Mouse (Mus musculus) v-Abl transformed pro-B cells (cell line): ENCODE data around the gene Cbln3.

ENCODE experiments used
- in situ Hi-C, 2 experiments: fragments of 400-800 bp; cut with MboI; formaldehyde crosslinking; loops; one replicate each; pipeline ENCODE4 v1.15.1; 2025; ENCODE audit not compliant: unreplicated experiment in 2 of 2

Cbln3 gene

DNA sequence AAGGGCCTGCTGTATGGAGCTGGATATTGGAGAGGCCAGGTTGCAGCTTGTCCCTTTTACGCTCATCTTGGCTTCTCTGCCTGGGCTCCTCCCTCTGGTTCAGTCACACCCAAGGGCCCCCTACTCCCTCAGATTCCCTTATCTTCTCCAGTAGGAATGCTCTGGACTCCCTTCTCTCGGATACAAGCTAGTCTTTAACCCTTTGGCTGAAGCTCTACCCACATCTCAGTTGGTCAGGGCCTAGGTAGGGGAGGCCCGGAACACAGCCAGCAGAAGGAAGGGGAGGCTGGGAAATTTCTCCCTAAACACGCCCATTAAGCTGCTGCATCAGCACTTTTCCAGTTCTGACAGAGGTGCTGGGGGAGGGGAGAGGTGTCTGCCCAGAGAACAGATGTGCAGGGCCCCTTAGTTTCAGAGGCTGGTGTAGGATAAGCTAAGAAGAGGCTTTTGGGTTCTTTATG is 29.1 kb downstream of the Cbln3 start:
- in situ Hi-C loops, result loop anchor here in 1 of 2 experiments (25.0 kb wide), 1 partner anchor 457 kb away; no protein-coding TSS in a partner anchor

DNA sequence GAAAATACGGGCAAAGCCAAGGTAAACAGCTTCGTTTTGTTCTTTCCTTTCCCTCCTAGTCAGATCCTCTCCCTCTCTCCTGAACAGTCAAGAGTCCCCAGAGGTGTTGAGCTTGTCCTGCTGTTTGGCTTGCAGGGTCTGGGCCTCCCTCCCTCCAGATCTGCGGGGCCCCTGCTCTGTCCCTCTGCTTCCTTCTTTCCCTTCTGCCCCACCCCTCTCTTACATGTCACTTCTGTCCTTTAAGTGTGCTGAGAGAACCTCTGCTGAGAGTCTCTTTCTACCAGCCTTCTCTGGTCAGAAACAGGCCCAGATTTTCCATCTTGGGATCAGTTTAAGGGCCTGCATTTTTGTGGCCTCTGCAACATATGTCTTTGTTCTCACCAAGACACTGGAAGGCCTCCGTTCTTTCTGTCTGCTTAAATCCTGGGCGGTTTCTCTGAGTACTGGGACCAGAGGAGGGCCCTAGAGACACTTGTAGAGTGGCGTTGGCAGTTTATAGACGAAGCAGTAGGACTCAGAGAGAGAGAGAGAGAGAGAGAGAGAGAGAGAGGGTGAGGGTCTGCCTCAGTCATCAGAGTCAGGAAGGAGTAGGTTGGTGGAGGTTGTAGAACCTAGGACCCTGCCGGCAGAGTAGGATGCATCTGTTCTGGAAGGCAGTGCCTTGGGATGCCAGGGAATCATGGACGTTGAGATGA is 29.6 kb downstream of the Cbln3 start:
- in situ Hi-C loops, result loop anchor here in 1 of 2 experiments (25.0 kb wide), 1 partner anchor 458 kb away; no protein-coding TSS in a partner anchor

DNA sequence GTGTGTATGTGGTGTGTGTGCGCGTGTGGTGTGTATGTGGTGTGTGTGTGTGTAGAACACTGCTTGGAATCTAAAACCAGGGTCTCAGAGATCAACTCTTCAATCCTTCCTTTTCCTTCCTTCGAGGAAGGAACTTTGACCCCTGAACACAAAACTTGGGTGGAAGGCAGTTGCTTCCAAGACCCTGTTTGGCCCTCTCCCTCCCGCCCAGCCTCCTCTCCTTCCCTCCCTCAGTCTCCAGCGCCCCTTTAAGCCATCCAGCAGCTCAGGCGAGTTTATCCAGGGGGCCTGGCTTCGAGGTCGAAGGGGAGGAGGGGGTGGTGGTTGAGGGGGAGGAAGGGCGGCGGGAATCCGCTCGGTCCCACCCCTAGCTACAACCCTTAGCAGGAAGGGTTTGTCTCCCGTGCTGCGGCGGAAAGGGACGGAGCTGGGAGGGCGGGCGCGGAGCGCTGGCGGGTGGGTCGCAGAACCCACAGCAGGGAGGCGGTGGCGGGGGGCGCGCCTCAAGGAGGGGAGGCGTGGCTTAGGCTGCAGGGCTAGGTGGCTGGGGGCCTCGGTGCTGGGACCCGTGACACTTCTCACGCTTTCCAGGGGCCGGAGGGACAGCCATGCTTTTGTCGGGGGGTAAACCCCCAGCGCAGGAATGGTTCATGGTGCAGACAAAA is 30.4 kb downstream of the Cbln3 start, which contains the start of gene Nynrin:
Gene Nynrin (plus strand): TSS at position 390 of the 665 bp plus-strand sequence.
- in situ Hi-C loops, result loop anchor here in 1 of 2 experiments (25.0 kb wide), 1 partner anchor 459 kb away; no protein-coding TSS in a partner anchor

DNA sequence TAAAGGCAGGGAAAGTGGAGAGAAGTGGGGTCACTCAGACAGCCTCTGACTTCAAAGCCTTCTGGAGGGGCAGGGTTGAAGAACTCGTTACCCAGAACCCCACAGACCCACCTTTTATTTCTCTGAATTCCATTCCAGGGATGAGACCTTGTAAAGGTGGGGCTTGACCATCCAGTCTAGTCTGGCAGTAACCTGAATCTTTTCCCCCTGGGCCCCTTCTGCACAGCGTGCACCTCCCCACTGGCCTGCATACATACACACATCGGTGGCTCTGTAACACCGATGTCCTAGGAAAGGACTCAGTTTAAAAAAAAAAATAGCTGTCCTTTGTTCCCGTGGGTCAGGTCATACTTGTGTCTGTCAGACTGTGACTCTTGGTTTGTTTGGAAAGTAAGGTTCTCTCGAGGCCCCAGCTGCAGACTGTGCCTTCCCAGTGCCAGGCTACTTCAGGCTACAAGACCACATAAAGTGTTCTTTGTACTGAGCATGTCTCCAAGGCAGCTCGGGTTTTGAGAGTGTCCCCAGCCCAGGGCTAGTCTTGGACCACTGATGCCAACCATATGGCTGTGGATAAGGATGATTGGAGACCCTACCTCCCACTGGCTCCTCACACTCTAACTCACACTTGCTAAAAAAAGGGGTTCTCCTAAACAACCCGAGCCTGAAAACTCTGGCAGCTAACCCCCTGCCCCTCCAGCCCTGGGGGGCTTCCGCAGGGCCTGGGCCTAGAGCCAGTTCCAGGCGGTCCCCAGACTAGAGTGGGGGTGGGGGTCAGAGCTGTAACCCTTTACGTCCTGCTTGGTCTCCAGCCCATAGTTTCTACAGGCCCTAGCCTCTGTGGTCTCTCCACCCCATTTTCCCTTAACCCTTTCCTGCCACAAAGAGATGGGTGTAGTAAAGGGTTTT is 31.3 kb downstream of the Cbln3 start:
- in situ Hi-C loops, result loop anchor here in 1 of 2 experiments (25.0 kb wide), 1 partner anchor 459 kb away; no protein-coding TSS in a partner anchor

DNA sequence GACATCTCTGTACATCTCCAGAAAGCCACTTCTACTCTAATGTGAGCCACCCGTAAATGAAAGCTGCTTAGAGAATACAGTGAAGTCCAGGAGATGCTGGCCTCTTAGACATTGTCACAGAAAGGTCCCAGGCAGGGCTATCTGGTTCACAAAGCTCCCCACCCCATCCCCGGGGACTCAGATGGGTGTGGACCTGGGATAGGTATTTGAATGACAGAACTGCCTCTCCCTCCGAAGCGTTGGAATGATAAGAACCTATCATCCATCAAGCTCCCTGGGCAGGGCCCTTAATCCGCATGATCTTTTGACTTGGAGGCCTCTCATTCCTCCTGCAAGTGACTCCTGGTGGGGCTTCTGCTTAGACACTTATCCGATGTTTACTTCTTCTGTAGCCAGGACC is 33.3 kb downstream of the Cbln3 start:
- in situ Hi-C loops, result loop anchor here in 1 of 2 experiments (25.0 kb wide), 1 partner anchor 461 kb away; no protein-coding TSS in a partner anchor

DNA sequence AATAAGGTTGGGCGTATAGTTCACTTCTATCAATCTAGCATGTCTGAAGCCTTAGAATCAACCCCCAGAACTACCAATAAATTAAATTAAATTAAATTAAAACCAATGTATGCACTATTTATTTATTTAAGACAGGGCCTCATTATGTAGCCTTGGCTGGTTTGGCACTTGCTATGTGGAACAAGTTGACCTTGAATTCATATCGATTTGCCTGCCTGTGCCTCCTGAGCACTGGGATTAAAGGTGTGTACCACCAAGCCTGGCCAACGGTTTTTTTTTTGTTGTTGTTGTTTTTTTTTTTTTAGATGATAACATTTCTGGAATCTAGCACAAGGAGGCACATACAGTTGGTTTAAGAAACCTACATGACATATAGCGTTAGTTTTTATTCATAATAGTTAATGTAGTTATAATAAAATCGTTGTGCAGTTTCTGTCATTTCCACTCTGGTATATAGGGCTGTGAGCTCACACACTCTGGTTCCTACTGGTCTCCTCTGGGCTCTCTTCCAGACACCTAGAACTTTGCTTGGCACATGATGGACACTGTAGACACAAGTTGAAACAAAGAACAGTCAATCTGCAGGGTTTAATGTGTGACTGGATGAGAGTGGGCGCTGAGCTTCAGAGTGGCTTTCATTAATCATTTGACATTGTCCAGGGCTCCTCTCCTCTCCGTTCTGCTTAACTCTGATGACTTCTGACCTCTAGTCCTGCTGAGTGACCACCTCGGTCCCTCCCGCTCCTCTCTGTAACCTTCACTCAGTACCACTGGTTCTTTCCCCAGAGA is 38.5 kb downstream of the Cbln3 start:
- in situ Hi-C loops, result loop anchor here in 1 of 2 experiments (25.0 kb wide), 1 partner anchor 467 kb away; no protein-coding TSS in a partner anchor

DNA sequence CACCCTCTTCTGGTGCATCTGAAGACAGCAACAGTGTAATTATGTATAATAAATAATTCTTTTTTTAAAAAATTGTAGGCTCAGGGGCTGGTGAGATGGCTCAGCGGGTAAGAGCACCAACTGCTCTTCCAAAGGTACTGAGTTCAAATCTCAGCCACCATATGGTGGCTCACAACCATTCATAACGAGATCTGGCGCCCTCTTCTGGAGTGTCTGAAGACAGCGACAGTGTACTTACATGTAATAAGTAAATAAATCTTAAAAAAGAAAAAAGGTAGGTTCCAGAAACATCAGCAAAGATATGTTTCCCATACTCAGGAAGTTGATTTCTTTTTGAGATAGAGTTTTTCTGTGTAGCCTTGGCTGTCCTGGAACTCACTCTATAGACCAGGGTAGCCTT is 41.4 kb downstream of the Cbln3 start:
- in situ Hi-C loops, result loop anchor here in 1 of 2 experiments (25.0 kb wide), 1 partner anchor 470 kb away; no protein-coding TSS in a partner anchor

DNA sequence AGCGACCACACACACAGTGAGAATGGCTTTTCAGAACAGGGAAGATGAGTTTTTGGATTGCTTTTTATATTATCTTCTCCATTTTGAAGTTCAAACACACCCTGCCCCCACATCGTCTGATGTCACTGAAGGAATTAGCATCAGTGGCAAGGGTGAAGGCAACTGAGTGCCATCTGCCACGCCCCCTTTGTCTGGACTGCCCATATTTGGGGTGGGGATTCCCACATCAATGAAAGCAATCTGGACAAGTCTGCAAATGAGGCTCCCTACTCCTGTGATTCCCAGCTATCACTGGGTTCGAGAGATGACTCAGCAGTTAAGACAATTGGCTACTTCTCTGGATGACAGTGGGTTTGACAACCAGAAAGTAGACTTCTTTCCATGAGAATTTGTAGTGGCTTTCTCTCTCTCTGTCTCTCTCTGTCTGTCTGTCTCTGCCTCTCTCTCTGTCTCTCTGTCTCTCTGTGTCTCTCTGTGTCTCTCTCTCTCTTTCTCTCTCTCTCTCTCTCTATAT is 43.3 kb downstream of the Cbln3 start:
- in situ Hi-C loops, result loop anchor here in 1 of 2 experiments (25.0 kb wide), 1 partner anchor 471 kb away; no protein-coding TSS in a partner anchor

DNA sequence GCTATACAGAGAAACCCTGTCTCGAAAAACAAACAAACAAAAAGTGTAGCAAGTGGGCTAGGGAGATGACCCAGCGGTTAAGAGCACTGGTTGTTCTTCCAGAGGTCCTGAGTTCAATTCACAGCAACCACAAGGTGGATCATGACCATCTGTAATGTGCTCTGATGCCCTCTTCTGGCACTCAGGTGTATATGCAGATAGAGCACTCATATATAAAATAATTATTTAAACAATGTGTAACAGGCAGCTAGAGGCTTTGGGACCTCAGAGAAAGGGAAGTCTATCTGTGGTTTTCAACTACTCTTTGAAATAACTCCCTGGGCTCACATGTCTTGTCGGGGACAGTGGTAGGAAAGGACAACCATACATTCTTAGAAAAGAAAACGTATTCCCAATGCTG is 45.5 kb downstream of the Cbln3 start:
- in situ Hi-C loops, result loop anchor here in 1 of 2 experiments (25.0 kb wide), 1 partner anchor 474 kb away; no protein-coding TSS in a partner anchor

DNA sequence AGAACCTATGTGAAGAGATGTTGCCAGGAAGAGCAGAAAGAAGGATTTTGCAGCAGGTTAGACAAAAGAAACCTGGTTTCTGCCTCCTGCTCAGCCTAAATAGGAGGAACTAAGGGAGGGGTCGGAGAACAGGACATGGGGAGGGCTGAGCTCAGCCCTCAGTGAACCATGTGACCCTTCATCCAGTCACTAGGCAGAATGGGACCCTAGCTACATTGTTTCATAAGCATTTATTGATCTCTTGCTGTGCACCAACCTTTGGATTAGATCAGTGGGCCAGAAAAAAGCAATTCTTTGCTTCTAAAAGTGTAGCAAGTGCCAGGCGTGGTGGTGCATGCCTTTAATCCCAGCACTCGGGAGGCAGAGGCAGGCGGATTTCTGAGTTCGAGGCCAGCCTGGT is 45.9 kb downstream of the Cbln3 start:
- in situ Hi-C loops, result loop anchor here in 1 of 2 experiments (25.0 kb wide), 1 partner anchor 474 kb away; no protein-coding TSS in a partner anchor

DNA sequence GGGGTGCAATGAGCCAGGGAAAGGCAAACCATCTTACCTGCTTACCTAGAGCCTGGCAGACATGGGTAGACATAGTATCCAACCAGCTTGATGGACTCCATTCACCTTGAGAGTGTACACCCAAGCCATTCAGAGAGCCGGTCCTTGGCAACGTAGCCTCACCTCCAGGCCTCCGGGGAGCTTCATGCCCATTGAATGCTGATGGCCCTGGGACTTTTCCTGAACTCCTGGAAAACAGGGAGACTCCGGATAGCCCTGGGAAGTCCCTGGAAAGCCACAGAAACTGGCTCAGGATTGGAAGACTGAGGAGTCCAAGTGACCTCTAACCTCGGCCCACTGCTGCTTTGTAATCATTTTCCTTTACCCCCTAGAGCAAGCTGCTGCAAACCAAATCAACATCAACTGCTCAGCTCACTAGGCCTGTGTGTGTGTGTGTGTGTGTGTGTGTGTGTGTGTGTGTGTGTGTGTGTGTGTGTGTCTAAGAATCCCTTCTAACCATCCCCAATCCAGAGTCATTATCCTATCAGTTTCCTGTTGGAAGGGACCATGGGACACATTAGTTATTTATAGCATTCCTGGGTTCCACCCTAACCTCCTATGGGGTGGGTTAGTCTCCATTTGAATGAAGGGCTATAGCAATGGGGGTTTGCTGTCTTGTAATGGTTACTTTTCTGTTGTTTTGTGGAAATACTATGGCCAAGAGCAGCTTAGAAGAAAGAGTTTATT is 49.2 kb downstream of the Cbln3 start:
- in situ Hi-C loops, result loop anchor here in 1 of 2 experiments (25.0 kb wide), 1 partner anchor 477 kb away; no protein-coding TSS in a partner anchor

DNA sequence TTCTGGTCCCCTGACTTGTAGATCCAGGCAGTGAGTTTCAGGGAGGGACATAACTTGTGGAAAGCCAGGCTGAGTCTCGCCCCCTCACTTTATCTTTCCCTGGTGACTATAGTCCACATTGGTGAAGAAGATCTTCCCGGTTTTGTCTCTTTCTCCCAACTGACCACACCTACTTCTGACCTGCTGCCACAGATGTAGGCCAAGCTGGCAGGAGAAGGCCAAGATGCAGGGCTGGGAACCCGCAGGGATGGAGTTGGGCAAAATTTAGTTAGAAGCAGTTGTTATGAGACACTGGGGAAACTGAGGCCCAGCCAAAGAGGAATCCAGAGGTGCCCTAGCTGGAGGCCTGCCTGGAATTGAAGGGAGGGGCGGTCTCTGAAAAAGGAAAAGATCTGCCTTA is 51.1 kb downstream of the Cbln3 start:
- in situ Hi-C loops, result loop anchor here in 1 of 2 experiments (25.0 kb wide), 1 partner anchor 479 kb away; no protein-coding TSS in a partner anchor

DNA sequence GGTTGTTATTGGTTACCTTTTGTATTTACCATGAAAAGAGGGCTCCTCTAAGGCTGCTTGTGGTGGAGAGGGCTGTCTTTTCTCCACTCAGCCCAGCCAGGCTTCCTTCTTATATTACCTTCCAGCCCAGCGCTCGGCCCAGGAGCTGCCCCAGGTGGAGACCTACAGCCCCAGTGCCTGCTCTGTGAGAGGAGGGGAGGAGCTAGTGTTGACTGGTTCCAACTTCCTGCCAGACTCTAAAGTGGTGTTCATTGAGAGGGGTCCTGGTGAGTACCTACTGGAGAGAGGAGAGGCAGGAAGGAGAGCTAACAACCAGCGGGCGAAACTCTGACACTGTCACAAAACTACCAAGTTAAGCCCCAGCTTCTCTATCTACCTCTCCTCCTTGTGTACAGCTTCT is 53.9 kb downstream of the Cbln3 start:
- in situ Hi-C loops, result loop anchor here in 1 of 2 experiments (25.0 kb wide), 1 partner anchor 482 kb away; no protein-coding TSS in a partner anchor

DNA sequence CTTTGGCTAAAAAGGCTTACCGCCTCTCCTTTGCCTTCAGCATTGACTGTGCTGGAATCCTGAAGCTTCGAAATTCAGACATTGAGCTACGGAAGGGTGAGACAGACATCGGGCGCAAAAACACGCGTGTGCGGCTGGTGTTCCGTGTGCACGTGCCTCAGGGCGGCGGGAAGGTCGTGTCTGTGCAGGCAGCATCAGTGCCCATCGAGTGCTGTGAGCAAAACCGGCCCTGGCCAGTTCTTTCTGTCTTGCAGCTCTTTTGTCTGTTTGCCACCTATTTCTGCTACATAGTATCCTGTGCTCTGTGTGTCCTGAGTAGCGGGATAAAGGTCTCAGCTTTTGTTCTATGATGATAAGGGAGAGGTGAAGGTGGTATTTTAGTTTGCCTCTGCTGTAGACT is 54.3 kb downstream of the Cbln3 start:
- in situ Hi-C loops, result loop anchor here in 1 of 2 experiments (25.0 kb wide), 1 partner anchor 482 kb away; no protein-coding TSS in a partner anchor
